Comparison of ENCODE assay signal across 8 mouse cellular contexts in genomic region chr4:141301116-141301553, GRCm38 (mm10). TPM values are rescaled to one million over a fixed set of nuclear protein-coding genes. Genes with fewer than 3 reads are reported as not detected.
DNase-seq lines count a peak whose midpoint lies in the region; ATAC-seq and TF ChIP-seq lines count a peak whose summit lies in the region.

Gene Epha2, plus strand, starts transcription at chr4:141301240.

- peak within 1 kb of the TSS; percentile 92 for H3K4me3 ChIP-seq in embryonic fibroblast, embryonic 13.5 days (ENCODE audit: insufficient read depth, low read length)
- peak within 1 kb of the TSS; percentile 88 for H3K4me3 ChIP-seq in heart, embryonic 13.5 days
- H3K4me3 ChIP-seq in liver, adult 2 months (ENCODE audit: insufficient read depth, low read depth, low read length), result peak within 1 kb of the TSS; percentile 92

- WGBS in heart, embryonic 13.5 days, result under 1% methylated on average over 34 of the region's 35 CpGs
- under 1% methylated on average over 35 of the region's 35 CpGs for WGBS in liver, adult 2 months

- H3K27ac ChIP-seq in embryonic fibroblast, embryonic 13.5 days (ENCODE audit: insufficient read depth, low read length), result peak within 1 kb of the TSS; percentile 25; the same call in 1 of the 2 replicates
- peak within 1 kb of the TSS; percentile 62 for H3K27ac ChIP-seq in heart, embryonic 13.5 days (replicated peaks)
- H3K27ac ChIP-seq in liver, adult 2 months (replicated peaks; ENCODE audit: insufficient read depth, low read depth, low read length), result peak within 1 kb of the TSS; percentile 77

- H3K79me2 ChIP-seq in liver, adult 2 months (ENCODE audit: control insufficient read depth, insufficient read depth, low read length), result peaks cover 40% of the 10 kb centered on the region

- H3K36me3 ChIP-seq in heart, embryonic 13.5 days, result no peaks in the 10 kb centered on the region
- no peaks in the 10 kb centered on the region for H3K36me3 ChIP-seq in liver, adult 2 months (ENCODE audit: control insufficient read depth, insufficient read depth, low read length)

- peak; percentile 66; the same call in 1 of the 2 replicates for ATAC-seq in heart, embryonic 13.5 days (ENCODE audit: extremely low read depth, insufficient number of reproducible peaks, low FRiP score, low TSS enrichment)

- H3K4me1 ChIP-seq in embryonic fibroblast, embryonic 13.5 days (ENCODE audit: control insufficient read depth, insufficient read depth, low read length), result peaks cover 16% of the 10 kb centered on the region
- H3K4me1 ChIP-seq in heart, embryonic 13.5 days, result peaks cover 48% of the 10 kb centered on the region
- H3K4me1 ChIP-seq in liver, adult 2 months (ENCODE audit: control insufficient read depth, insufficient read depth, low read length), result peaks cover 9% of the 10 kb centered on the region; the same call in 1 of the 2 replicates

- no peaks in the 10 kb centered on the region for H3K9me3 ChIP-seq in heart, embryonic 13.5 days

- peak; percentile 81 for DNase-seq in 3134 (ENCODE audit: extremely low read depth, insufficient read length, low spot score)
- DNase-seq in adrenal gland, postnatal 4 days (ENCODE audit: low spot score in 2 of 2), result peak; percentile 63 to 78
- DNase-seq in kidney, postnatal 10 days, result peak; percentile 96
- DNase-seq in liver, adult 2 months (ENCODE audit: extremely low read depth, low read depth, low spot score), result peak; percentile 82
- DNase-seq in neural tube, embryonic 10.5 days (ENCODE audit: extremely low spot score, low spot score), result peak; percentile 87
- DNase-seq in telencephalon, adult 2 months (ENCODE audit: low read depth, low spot score), result peak; percentile 29

- peak; percentile 100 for TF ChIP-seq POLR2A in embryonic fibroblast, embryonic 13.5 days (IDR thresholded peaks at IDR 0.05; ENCODE audit: low read depth, low read length)
- TF ChIP-seq POLR2A in liver, adult 2 months (IDR thresholded peaks at IDR 0.05; ENCODE audit: extremely low read depth, insufficient read depth, low read length), result peak; percentile 98

- H3K4me2 ChIP-seq in heart, embryonic 13.5 days, result peak within 1 kb of the TSS; percentile 97

- peaks cover 31% of the 10 kb centered on the region for H3K27me3 ChIP-seq in heart, embryonic 13.5 days (replicated peaks)
- H3K27me3 ChIP-seq in liver, adult 2 months (ENCODE audit: control insufficient read depth, insufficient read depth, low read length), result no peaks in the 10 kb centered on the region

- TF ChIP-seq CTCF in embryonic fibroblast, embryonic 13.5 days (IDR thresholded peaks at IDR 0.05; ENCODE audit: borderline replicate concordance, insufficient read depth, low read length), result no peak
- no peak for TF ChIP-seq CTCF in liver, adult 2 months (IDR thresholded peaks at IDR 0.05; ENCODE audit: low read depth, low read length)

- H3K9ac ChIP-seq in heart, embryonic 13.5 days, result peak within 1 kb of the TSS; percentile 93
- H3K9ac ChIP-seq in liver, adult 2 months (ENCODE audit: low read depth, low read length), result peak within 1 kb of the TSS; percentile 98

RNA-seq across cellular contexts. Expression of gene Epha2, which starts in this region (rescaled TPM):
- 10 to 100 TPM; 19.0 to 21.5 TPM for total RNA-seq in adrenal gland, postnatal 4 days (2021)
- 16.7 and 28.6 TPM in 2 replicates for polyA plus RNA-seq in embryonic fibroblast, embryonic 13.5 days (2011; ENCODE audit: insufficient read length, low read depth, missing spikeins)
- polyA plus RNA-seq in heart, embryonic 13.5 days (2015; fragmentation: Nextera tagmentation; extraction: Ambion mirVana), result 4.0 and 4.3 TPM in 2 replicates
- total RNA-seq in liver, adult 2 months (2014; rRNA removed), result 7.7 and 9.3 TPM in 2 replicates
- 11.6 and 12.0 TPM in 2 replicates for polyA plus RNA-seq in liver, adult 2 months (2012; rRNA removed)

Comparison
In these comparisons a context has a peak if more than half of its experiments do, and no peak if none do; other contexts are left out.
1. Peak in every context shown above with its lines: DNase-seq, ATAC-seq, H3K4me3 ChIP-seq and H3K27ac ChIP-seq.
2. DNase-seq: peak in every context shown above with its lines; median percentile 96 in kidney, postnatal 10 days; 87 in neural tube, embryonic 10.5 days; 82 in liver, adult 2 months; 81 in 3134; 70 in adrenal gland, postnatal 4 days; 29 in telencephalon, adult 2 months.
3. H3K27ac ChIP-seq: peak in every context shown above with its lines; median percentile 77 in liver, adult 2 months; 62 in heart, embryonic 13.5 days; 25 in embryonic fibroblast, embryonic 13.5 days.